20 mouse cellular contexts compared by ENCODE assay signal in the genomic region with DNA sequence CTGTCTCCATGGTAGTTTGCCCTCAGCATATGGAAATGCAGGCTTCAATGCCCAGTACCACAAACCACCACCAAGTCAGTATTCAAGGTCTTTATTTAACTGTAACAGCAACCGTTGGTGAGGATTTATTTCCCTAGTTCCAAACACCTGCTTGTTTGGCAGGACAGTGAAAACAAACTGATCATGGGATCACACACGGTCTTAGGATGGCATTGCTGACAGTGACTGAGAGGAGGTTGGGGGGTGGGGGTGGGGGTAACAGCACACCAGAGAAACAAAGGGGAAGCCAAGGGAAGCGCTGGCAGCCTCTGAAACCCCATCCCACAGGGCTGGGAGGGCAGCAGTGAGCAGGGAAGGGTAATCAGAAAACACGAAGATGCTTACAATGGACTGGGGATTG. TPM values are rescaled to one million over a fixed set of nuclear protein-coding genes. Genes with fewer than 3 reads are reported as not detected.
DNase-seq lines count a peak whose midpoint lies in the region; ATAC-seq and TF ChIP-seq lines count a peak whose summit lies in the region.
"Had no signal": no experiment of that assay in that cellular context is flagged by ENCODE, and none has a peak within 500 bp of the region (broad histone marks: within the 10 kb centered on the region; RNA-seq: fewer than 3 reads in every experiment).

No protein-coding gene starts in this region.

- peaks cover 22% of the 10 kb centered on the region for H3K36me3 ChIP-seq in liver, embryonic 16.5 days (ENCODE audit: control insufficient read depth, insufficient read depth)
- peaks cover 24% of the 10 kb centered on the region for H3K36me3 ChIP-seq in liver, embryonic 11.5 days (ENCODE audit: control insufficient read depth, insufficient read depth, low read length)
- peaks cover 36% of the 10 kb centered on the region for H3K36me3 ChIP-seq in neural tube, embryonic 13.5 days
- H3K36me3 ChIP-seq in limb, embryonic 10.5 days, result peaks cover 50% of the 10 kb centered on the region

- 61% methylated on average over 4 of the region's 4 CpGs for WGBS in liver, embryonic 16.5 days (ENCODE audit: insufficient replicate concordance)
- 64% methylated on average over 4 of the region's 4 CpGs for WGBS in liver, embryonic 11.5 days
- 33% methylated on average over 4 of the region's 4 CpGs for WGBS in neural tube, embryonic 13.5 days
- WGBS in limb, embryonic 10.5 days, result 77% methylated on average over 4 of the region's 4 CpGs

- H3K4me2 ChIP-seq in liver, embryonic 16.5 days (ENCODE audit: low read depth, low read length), result no peak overlapping the region
- no peak overlapping the region for H3K4me2 ChIP-seq in liver, embryonic 11.5 days
- no peak overlapping the region for H3K4me2 ChIP-seq in neural tube, embryonic 13.5 days
- H3K4me2 ChIP-seq: forebrain, embryonic 13.5 days; heart, embryonic 12.5 days had no signal

- DNase-seq in gastrocnemius, adult 2 months, result peak; percentile 25
- DNase-seq in gastrocnemius, postnatal 25 days, result no peak
- no peak for DNase-seq in liver, embryonic 11.5 days (ENCODE audit: low spot score)
- DNase-seq in limb, embryonic 10.5 days (ENCODE audit: low spot score), result no peak
- DNase-seq in Muller cell, postnatal 12 days (ENCODE audit: inconsistent ontology term), result no peak
- DNase-seq: adrenal gland, adult 8-10 months; cerebellum, adult 11-12 months; cerebellum, adult 9-10 months; cerebellum, postnatal 25 days; forebrain, postnatal 0 days; heart, adult 2 months had no signal

- H3K27me3 ChIP-seq in liver, embryonic 16.5 days (ENCODE audit: control insufficient read depth, insufficient read depth, low read depth, low read length), result no peaks in the 10 kb centered on the region
- no peaks in the 10 kb centered on the region for H3K27me3 ChIP-seq in liver, embryonic 11.5 days (replicated peaks; ENCODE audit: control insufficient read depth, insufficient read depth, low read length)
- H3K27me3 ChIP-seq in neural tube, embryonic 13.5 days, result no peaks in the 10 kb centered on the region
- no peaks in the 10 kb centered on the region for H3K27me3 ChIP-seq in limb, embryonic 10.5 days (ENCODE audit: low read depth, poor library complexity, severe bottlenecking)
- H3K27me3 ChIP-seq: CH12.LX; forebrain, embryonic 13.5 days; heart, embryonic 12.5 days had no signal

- no peak for TF ChIP-seq CTCF in gastrocnemius, adult 2 months (IDR thresholded peaks at IDR 0.05)

- H3K9me3 ChIP-seq in liver, embryonic 16.5 days (replicated peaks; ENCODE audit: control insufficient read depth, low read length), result no peaks in the 10 kb centered on the region
- no peaks in the 10 kb centered on the region for H3K9me3 ChIP-seq in liver, embryonic 11.5 days (ENCODE audit: control insufficient read depth, low read length)
- no peaks in the 10 kb centered on the region for H3K9me3 ChIP-seq in neural tube, embryonic 13.5 days
- H3K9me3 ChIP-seq in limb, embryonic 10.5 days (replicated peaks), result no peaks in the 10 kb centered on the region
- H3K9me3 ChIP-seq: embryonic facial prominence, embryonic 10.5 days; forebrain, embryonic 13.5 days; heart, embryonic 12.5 days; hindbrain, embryonic 10.5 days had no signal

- H3K27ac ChIP-seq in gastrocnemius, adult 2 months, result peak overlapping the region; percentile 74
- H3K27ac ChIP-seq in liver, embryonic 16.5 days (ENCODE audit: low read length), result peak overlapping the region; percentile 21; the same call in 1 of the 2 replicates
- H3K27ac ChIP-seq in liver, embryonic 11.5 days (ENCODE audit: low read depth, low read length), result no peak overlapping the region
- H3K27ac ChIP-seq in neural tube, embryonic 13.5 days (replicated peaks), result peak overlapping the region; percentile 64
- no peak overlapping the region for H3K27ac ChIP-seq in limb, embryonic 10.5 days
- H3K27ac ChIP-seq: embryonic facial prominence, embryonic 10.5 days; forebrain, embryonic 13.5 days; heart, adult 2 months; hindbrain, embryonic 10.5 days had no signal

- peaks cover 4% of the 10 kb centered on the region for H3K4me1 ChIP-seq in liver, embryonic 16.5 days (ENCODE audit: control insufficient read depth, low read depth, low read length)
- H3K4me1 ChIP-seq in liver, embryonic 11.5 days (replicated peaks; ENCODE audit: control insufficient read depth, insufficient read depth, low read length), result peaks cover 7% of the 10 kb centered on the region
- H3K4me1 ChIP-seq in neural tube, embryonic 13.5 days (replicated peaks), result peaks cover 30% of the 10 kb centered on the region
- 0 out of 2 replicates have a peak, but pooled peaks cover 4% of the 10 kb centered on the region for H3K4me1 ChIP-seq in limb, embryonic 10.5 days

- H3K4me3 ChIP-seq in gastrocnemius, adult 2 months, result no peak overlapping the region
- H3K4me3 ChIP-seq in liver, embryonic 16.5 days (ENCODE audit: low read depth, low read length), result no peak overlapping the region
- no peak overlapping the region for H3K4me3 ChIP-seq in liver, embryonic 11.5 days (ENCODE audit: low read depth, low read length)
- no peak overlapping the region for H3K4me3 ChIP-seq in neural tube, embryonic 13.5 days
- no peak overlapping the region for H3K4me3 ChIP-seq in limb, embryonic 10.5 days
- H3K4me3 ChIP-seq: embryonic facial prominence, embryonic 10.5 days; forebrain, embryonic 13.5 days; heart, adult 2 months; heart, embryonic 12.5 days; hindbrain, embryonic 10.5 days had no signal

- no peak overlapping the region for H3K9ac ChIP-seq in liver, embryonic 16.5 days (ENCODE audit: low read depth, low read length)
- H3K9ac ChIP-seq in liver, embryonic 11.5 days (ENCODE audit: low read depth, low read length), result no peak overlapping the region
- 0 out of 2 replicates have a peak overlapping the region, but pooled peaks have one; percentile 12 for H3K9ac ChIP-seq in neural tube, embryonic 13.5 days
- H3K9ac ChIP-seq: forebrain, embryonic 13.5 days; forebrain, postnatal 0 days; heart, embryonic 12.5 days had no signal

- no peak for ATAC-seq in liver, embryonic 16.5 days (ENCODE audit: low read depth)
- ATAC-seq in liver, embryonic 11.5 days (replicated peaks; ENCODE audit: low FRiP score), result no peak
- ATAC-seq in neural tube, embryonic 13.5 days (ENCODE audit: low read depth), result peak; percentile 63; the same call in 1 of the 2 replicates
- ATAC-seq: forebrain, embryonic 13.5 days; forebrain, postnatal 0 days; inflammation-experienced regulatory T-cells, adult 6 months; intestine, postnatal 0 days had no signal

- intact Hi-C loops in gastrocnemius, adult 2 months (cut with DNase I), result no loop called here

RNA-seq across cellular contexts. Expression of gene Nodal, which starts 10.6 kb away (rescaled TPM):
- under 1 TPM in 1 of 2 experiments, not detected in 1; 0.15 TPM for total RNA-seq in gastrocnemius, adult 2 months (2021)
- total RNA-seq in gastrocnemius, postnatal 25 days (2021), result not detected
- polyA plus RNA-seq in liver, embryonic 16.5 days (2015; fragmentation: Nextera tagmentation; extraction: Ambion mirVana), result 0.46 and 0.88 TPM in 2 replicates
- polyA plus RNA-seq in liver, embryonic 11.5 days (2014; fragmentation: Nextera tagmentation; extraction: Ambion mirVana), result 0.84 and 0.86 TPM in 2 replicates
- polyA plus RNA-seq in neural tube, embryonic 13.5 days (2015; fragmentation: Nextera tagmentation; extraction: Ambion mirVana), result 0.14 TPM in 1 of 2 replicates, not detected in the other
- polyA plus RNA-seq in limb, embryonic 10.5 days (2016; fragmentation: Nextera tagmentation; extraction: Ambion mirVana), result 0.13 and 0.36 TPM in 2 replicates
- total RNA-seq: adrenal gland, adult 8-10 months; forebrain, postnatal 0 days had no signal
- polyA plus RNA-seq: embryonic facial prominence, embryonic 10.5 days; heart, embryonic 12.5 days had no signal

RNA-seq across cellular contexts. Expression of gene Eif4ebp2, which starts 24.0 kb away (rescaled TPM):
- 100 to 1,000 TPM; 117 to 161 TPM for total RNA-seq in gastrocnemius, adult 2 months (2021)
- total RNA-seq in gastrocnemius, postnatal 25 days (2021), result 100 to 1,000 TPM in 1 of 2 experiments, 10 to 100 TPM in 1; 94.8 to 112 TPM
- 36.4 and 39.4 TPM in 2 replicates for polyA plus RNA-seq in liver, embryonic 16.5 days (2015; fragmentation: Nextera tagmentation; extraction: Ambion mirVana)
- 27.1 and 33.3 TPM in 2 replicates for polyA plus RNA-seq in liver, embryonic 11.5 days (2014; fragmentation: Nextera tagmentation; extraction: Ambion mirVana)
- 50.3 and 61.8 TPM in 2 replicates for polyA plus RNA-seq in neural tube, embryonic 13.5 days (2015; fragmentation: Nextera tagmentation; extraction: Ambion mirVana)
- 83.2 and 85.7 TPM in 2 replicates for polyA plus RNA-seq in limb, embryonic 10.5 days (2016; fragmentation: Nextera tagmentation; extraction: Ambion mirVana)

RNA-seq across cellular contexts. Expression of gene Pald1, which starts 45.1 kb away (rescaled TPM):
- total RNA-seq in gastrocnemius, adult 2 months (2021), result 1 to 10 TPM; 4.0 to 7.2 TPM
- total RNA-seq in gastrocnemius, postnatal 25 days (2021), result 1 to 10 TPM; 3.8 to 9.8 TPM
- polyA plus RNA-seq in liver, embryonic 16.5 days (2015; fragmentation: Nextera tagmentation; extraction: Ambion mirVana), result 6.3 and 6.5 TPM in 2 replicates
- 17.0 and 18.4 TPM in 2 replicates for polyA plus RNA-seq in liver, embryonic 11.5 days (2014; fragmentation: Nextera tagmentation; extraction: Ambion mirVana)
- 30.6 and 31.5 TPM in 2 replicates for polyA plus RNA-seq in neural tube, embryonic 13.5 days (2015; fragmentation: Nextera tagmentation; extraction: Ambion mirVana)
- 26.2 and 28.1 TPM in 2 replicates for polyA plus RNA-seq in limb, embryonic 10.5 days (2016; fragmentation: Nextera tagmentation; extraction: Ambion mirVana)

RNA-seq across cellular contexts. Expression of gene Lrrc20, which starts 47.2 kb away (rescaled TPM):
- total RNA-seq in gastrocnemius, adult 2 months (2021), result 100 to 1,000 TPM; 133 to 164 TPM
- total RNA-seq in gastrocnemius, postnatal 25 days (2021), result 100 to 1,000 TPM; 114 to 132 TPM
- polyA plus RNA-seq in liver, embryonic 16.5 days (2015; fragmentation: Nextera tagmentation; extraction: Ambion mirVana), result 5.1 and 5.5 TPM in 2 replicates
- 12.0 and 14.1 TPM in 2 replicates for polyA plus RNA-seq in liver, embryonic 11.5 days (2014; fragmentation: Nextera tagmentation; extraction: Ambion mirVana)
- polyA plus RNA-seq in neural tube, embryonic 13.5 days (2015; fragmentation: Nextera tagmentation; extraction: Ambion mirVana), result 14.9 and 15.0 TPM in 2 replicates
- polyA plus RNA-seq in limb, embryonic 10.5 days (2016; fragmentation: Nextera tagmentation; extraction: Ambion mirVana), result 10.9 and 11.4 TPM in 2 replicates

Comparison
In these comparisons a context has a peak if more than half of its experiments do, and no peak if none do; other contexts are left out.
1. H3K27ac ChIP-seq: peak in gastrocnemius, adult 2 months (single experiment), liver, embryonic 16.5 days (single experiment) and neural tube, embryonic 13.5 days (single experiment); none in liver, embryonic 11.5 days (single experiment) and limb, embryonic 10.5 days (single experiment).